Mouse (Mus musculus) testis, adult 2 months (tissue): ENCODE data around the gene Rcan2.

Experiments
- CTCF ChIP-seq: fragments of 200-500 bp; IDR thresholded peaks from 2 replicates; pipeline ENCODE4 v1.5.1; 2012; ENCODE audit warnings: low read depth, mild to moderate bottlenecking, inconsistent platforms, low read length, moderate library complexity; ENCODE audit not compliant: control insufficient read depth, insufficient read depth, insufficient replicate concordance
- POLR2A ChIP-seq: fragments of 200-500 bp; IDR thresholded peaks from 2 replicates; pipeline ENCODE4 v1.6.1; 2012; ENCODE audit warnings: low read depth, mild to moderate bottlenecking, inconsistent platforms, low read length, moderate library complexity; ENCODE audit not compliant: control insufficient read depth

DNA sequence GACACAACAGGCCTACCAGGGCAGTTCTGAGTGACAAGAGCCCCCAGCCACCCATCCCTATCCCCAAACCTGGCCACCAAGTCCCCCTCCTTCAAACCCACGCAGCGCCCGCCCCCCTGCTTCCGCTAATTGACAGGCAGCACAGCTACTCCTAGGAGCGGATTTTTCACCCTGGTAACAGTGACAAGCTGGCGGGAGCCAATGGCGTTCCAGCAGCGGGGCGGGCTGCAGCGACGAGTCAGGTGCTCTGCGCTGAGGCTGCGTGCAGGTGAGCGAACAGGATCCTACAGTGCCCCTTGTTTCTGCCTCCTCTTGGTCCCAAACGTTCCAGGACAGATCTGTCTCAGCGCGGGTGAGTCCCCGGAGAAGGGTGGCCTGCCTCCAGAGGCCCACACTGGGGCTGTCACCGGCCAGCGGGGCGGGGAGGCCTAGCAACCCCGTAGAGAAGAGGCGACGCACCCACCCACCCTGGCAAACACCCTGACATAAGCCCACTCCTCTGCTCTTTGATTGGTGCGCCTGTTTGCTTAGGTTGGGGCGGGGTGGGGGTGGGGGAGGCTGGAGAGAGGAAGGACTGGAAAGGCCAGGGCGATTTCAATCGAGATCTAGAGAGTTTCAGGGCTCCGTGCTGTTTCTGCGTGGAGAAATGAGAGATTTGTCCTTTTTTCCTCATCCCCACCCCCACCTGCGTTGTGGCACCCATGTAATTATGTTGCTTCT is 277.6 kb downstream of the Rcan2 start, which contains the start of gene Enpp5:
- TF ChIP-seq CTCF = no peak
- TF ChIP-seq POLR2A = peak; percentile 65
